Comparison of ENCODE assay signal across 8 mouse cellular contexts in the genomic region with DNA sequence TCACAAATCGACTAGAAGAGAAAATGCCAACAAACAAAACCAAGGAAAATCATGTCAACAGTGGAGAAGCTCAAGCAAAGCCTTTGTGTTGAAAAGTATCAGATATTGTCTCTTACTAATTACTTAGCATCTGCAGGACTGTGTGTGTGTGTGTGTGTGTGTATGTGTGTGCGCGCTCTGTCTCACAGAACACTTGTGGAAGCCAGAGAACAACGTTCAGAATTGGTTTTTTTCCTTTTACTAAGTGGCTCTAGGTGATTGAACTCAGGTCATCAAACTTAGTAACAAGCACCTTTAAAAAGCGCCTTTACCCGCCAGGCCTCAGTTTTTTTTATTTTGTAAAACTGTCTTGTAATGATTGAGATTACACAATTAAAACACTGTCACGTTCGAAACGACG. TPM values are rescaled to one million over a fixed set of nuclear protein-coding genes. Genes with fewer than 3 reads are reported as not detected.
A peak's percentile ranks its signal among the peaks of the same experiment; 100 is the strongest.
DNase-seq lines count a peak whose midpoint lies in the region; ATAC-seq and TF ChIP-seq lines count a peak whose summit lies in the region.

No protein-coding gene starts in this region.

- H3K9me3 ChIP-seq in kidney, postnatal 0 days (replicated peaks; ENCODE audit: low read length): no peaks in the 10 kb centered on the region
- no peaks in the 10 kb centered on the region for H3K9me3 ChIP-seq in hindbrain, embryonic 11.5 days (ENCODE audit: control insufficient read depth, low read length)
- no peaks in the 10 kb centered on the region for H3K9me3 ChIP-seq in midbrain, embryonic 13.5 days

- no peaks in the 10 kb centered on the region for H3K27me3 ChIP-seq in kidney, postnatal 0 days (ENCODE audit: insufficient read depth, low read length)
- H3K27me3 ChIP-seq in hindbrain, embryonic 11.5 days (ENCODE audit: control insufficient read depth, insufficient read depth, low read length): no peaks in the 10 kb centered on the region
- no peaks in the 10 kb centered on the region for H3K27me3 ChIP-seq in midbrain, embryonic 13.5 days

- H3K4me2 ChIP-seq in kidney, postnatal 0 days (ENCODE audit: low read length): peak overlapping the region; percentile 77
- peak overlapping the region; percentile 31 for H3K4me2 ChIP-seq in hindbrain, embryonic 11.5 days (replicated peaks; ENCODE audit: low read depth, low read length)
- peak overlapping the region; percentile 79 for H3K4me2 ChIP-seq in midbrain, embryonic 13.5 days (replicated peaks)

- no peak overlapping the region for H3K27ac ChIP-seq in kidney, postnatal 0 days
- no peak overlapping the region for H3K27ac ChIP-seq in brown adipose tissue, adult 24 weeks (replicated peaks; ENCODE audit: low read depth, low read length)
- 0 out of 2 replicates have a peak overlapping the region, but pooled peaks have one; percentile 98 for H3K27ac ChIP-seq in hindbrain, embryonic 11.5 days (ENCODE audit: low read depth, low read length)
- peak overlapping the region; percentile 99 for H3K27ac ChIP-seq in midbrain, embryonic 13.5 days

- peak overlapping the region; percentile 76 for H3K4me3 ChIP-seq in kidney, postnatal 0 days (replicated peaks; ENCODE audit: low read depth, low read length)
- peak overlapping the region; percentile 99 for H3K4me3 ChIP-seq in brown adipose tissue, adult 24 weeks (ENCODE audit: insufficient read depth, low read depth, low read length)
- H3K4me3 ChIP-seq in hindbrain, embryonic 11.5 days (ENCODE audit: low read depth, low read length): peak overlapping the region; percentile 87
- peak overlapping the region; percentile 81 for H3K4me3 ChIP-seq in midbrain, embryonic 13.5 days (replicated peaks)

- 37% methylated on average over 10 of the region's 10 CpGs for WGBS in kidney, postnatal 0 days
- WGBS in hindbrain, embryonic 11.5 days: 37% methylated on average over 10 of the region's 10 CpGs
- 37% methylated on average over 10 of the region's 10 CpGs for WGBS in midbrain, embryonic 13.5 days

- peak; percentile 4 for DNase-seq in kidney, postnatal 0 days (ENCODE audit: low spot score)
- DNase-seq in kidney, adult 8-10 months: no peak
- peak; percentile 17 for DNase-seq in hindbrain, embryonic 11.5 days (ENCODE audit: low spot score)
- DNase-seq in adrenal gland, postnatal 14 days: no peak
- DNase-seq in cerebellum, adult 9-11 months: no peak
- no peak for DNase-seq in urinary bladder, postnatal 36 days (ENCODE audit: low spot score in 2 of 2)

- no peak for ATAC-seq in kidney, postnatal 0 days (replicated peaks; ENCODE audit: low FRiP score, low read depth)
- peak; percentile 34 for ATAC-seq in hindbrain, embryonic 11.5 days (ENCODE audit: low FRiP score)
- ATAC-seq in midbrain, embryonic 13.5 days: peak; percentile 54; the same call in 1 of the 2 replicates

- no peak for TF ChIP-seq CTCF in kidney, postnatal 0 days (IDR thresholded peaks at IDR 0.05; ENCODE audit: low read depth)

- H3K4me1 ChIP-seq in kidney, postnatal 0 days (replicated peaks; ENCODE audit: insufficient read depth, low read length): no peaks in the 10 kb centered on the region
- peaks cover 7% of the 10 kb centered on the region for H3K4me1 ChIP-seq in brown adipose tissue, adult 24 weeks (ENCODE audit: control insufficient read depth, insufficient read depth, insufficient read length, low read length)
- H3K4me1 ChIP-seq in hindbrain, embryonic 11.5 days (replicated peaks; ENCODE audit: control insufficient read depth, insufficient read depth, low read length): peaks cover 3% of the 10 kb centered on the region; the same call in 1 of the 2 replicates
- peaks cover 13% of the 10 kb centered on the region for H3K4me1 ChIP-seq in midbrain, embryonic 13.5 days (replicated peaks)

- no peak overlapping the region for H3K9ac ChIP-seq in kidney, postnatal 0 days (ENCODE audit: low read depth, low read length)
- H3K9ac ChIP-seq in hindbrain, embryonic 11.5 days (ENCODE audit: low read depth, low read length): peak overlapping the region; percentile 99
- H3K9ac ChIP-seq in midbrain, embryonic 13.5 days (replicated peaks): peak overlapping the region; percentile 97; the same call in 1 of the 2 replicates

- peaks cover 11% of the 10 kb centered on the region; the same call in 1 of the 2 replicates for H3K36me3 ChIP-seq in kidney, postnatal 0 days (ENCODE audit: insufficient read depth, low read length)
- H3K36me3 ChIP-seq in hindbrain, embryonic 11.5 days (ENCODE audit: control insufficient read depth, insufficient read depth, low read length): peaks cover 11% of the 10 kb centered on the region
- peaks cover 31% of the 10 kb centered on the region for H3K36me3 ChIP-seq in midbrain, embryonic 13.5 days

RNA-seq across cellular contexts. Expression of a gene that starts 0.5 kb away (rescaled TPM):
- 59.8 and 62.8 TPM in 2 replicates for polyA plus RNA-seq in kidney, postnatal 0 days (2015; fragmentation: Nextera tagmentation; extraction: Ambion mirVana)
- 10.1 and 10.2 TPM in 2 replicates for polyA plus RNA-seq in brown adipose tissue, adult 24 weeks (2012; ENCODE audit: insufficient read depth, insufficient read length, missing spikeins)
- polyA plus RNA-seq in hindbrain, embryonic 11.5 days (2014; fragmentation: Nextera tagmentation; extraction: Ambion mirVana): 109 and 171 TPM in 2 replicates
- polyA plus RNA-seq in midbrain, embryonic 13.5 days (2015; fragmentation: Nextera tagmentation; extraction: Ambion mirVana): 116 and 119 TPM in 2 replicates
- total RNA-seq in adrenal gland, postnatal 14 days (2021): 37.1 and 39.2 TPM in 2 replicates

Comparison
In these comparisons a context has a peak if more than half of its experiments do, and no peak if none do; other contexts are left out.
1. DNase-seq: peak in kidney, postnatal 0 days (single experiment) and hindbrain, embryonic 11.5 days (single experiment); none in kidney, adult 8-10 months (0 of 2), adrenal gland, postnatal 14 days (single experiment), cerebellum, adult 9-11 months (single experiment) and urinary bladder, postnatal 36 days (0 of 2).
2. H3K27ac ChIP-seq: peak in hindbrain, embryonic 11.5 days (single experiment) and midbrain, embryonic 13.5 days (single experiment); none in kidney, postnatal 0 days (single experiment) and brown adipose tissue, adult 24 weeks (single experiment).
3. Peak in every context shown above with its lines, with median percentiles within 50 percentile points of each other: H3K4me2 ChIP-seq and H3K4me3 ChIP-seq.